Mouse (Mus musculus) megakaryocyte, embryonic 14.5 days (primary cell): Measurements from ENCODE around the gene Acer2.

Source experiments
- FLI1 ChIP-seq: IDR thresholded peaks from 2 replicates; pipeline ENCODE4 v1.6.1; 2012; ENCODE audit warnings: low read length, inconsistent platforms, mixed read lengths
- GATA1 ChIP-seq: IDR thresholded peaks from 3 replicates; pipeline ENCODE4 v1.6.1; 2012; ENCODE audit warnings: mixed read lengths, low read length, inconsistent platforms, borderline replicate concordance

DNA sequence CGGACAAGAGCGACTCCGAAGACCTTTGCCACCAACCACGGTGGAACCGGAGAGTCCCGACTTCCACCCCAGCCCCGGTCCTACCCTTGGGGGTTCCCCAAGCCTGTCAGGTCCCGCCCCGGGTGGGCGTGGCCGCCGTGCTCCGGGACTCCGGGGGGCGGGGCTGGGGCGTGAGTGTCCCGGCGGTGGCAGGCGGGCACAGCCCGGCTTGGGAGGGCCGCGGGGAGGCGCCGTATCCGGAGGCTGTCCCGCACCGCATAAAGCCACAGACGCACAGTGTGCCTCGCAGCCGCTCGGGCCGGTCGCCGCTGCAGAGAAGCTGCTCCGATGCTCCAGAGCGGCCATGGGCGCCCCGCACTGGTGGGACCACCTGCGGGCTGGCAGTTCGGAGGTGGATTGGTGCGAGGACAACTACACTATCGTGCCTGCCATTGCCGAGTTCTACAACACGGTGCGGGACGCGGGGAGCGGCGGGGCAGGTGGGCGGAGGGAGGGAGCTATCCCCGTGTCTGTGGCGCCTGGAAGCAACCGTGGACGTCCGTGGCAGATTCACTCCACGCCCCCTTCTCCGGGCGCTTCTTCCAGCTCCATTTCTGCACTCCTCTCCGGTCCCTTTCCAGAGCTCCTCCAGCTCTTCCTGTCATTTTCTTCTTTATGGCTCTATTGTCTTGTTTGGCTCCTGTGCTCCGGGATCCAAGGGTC, at the start of gene Acer2:
- no peak for TF ChIP-seq GATA1
- no peak for TF ChIP-seq FLI1
